Mouse (Mus musculus) gastrocnemius, adult 2 months (tissue): ENCODE measurements at regions not wholly inside any gene's neighbourhood (a gene's known extent, or its start where the extent isn't known, plus 50 kb on each side); places are given as distances from the start of the nearest gene placed in this dataset.

Source experiments
- DNase-seq: peaks from one replicate; pipeline ENCODE4 v3.0.0; 2022
- H3K27ac ChIP-seq: fragments of 200-600 bp; 2 replicates; pipeline ENCODE4 v1.8.1; 2022; ENCODE audit warnings: mild to moderate bottlenecking
- H3K4me3 ChIP-seq: fragments of 200-600 bp; 2 replicates; pipeline ENCODE4 v1.8.1; 2022; ENCODE audit warnings: mild to moderate bottlenecking, moderate library complexity
- CTCF ChIP-seq: fragments of 200-600 bp; IDR thresholded peaks from 2 replicates; pipeline ENCODE4 v1.8.1; 2022; ENCODE audit warnings: antibody characterized with exemption, mild to moderate bottlenecking, moderate library complexity
- intact Hi-C: fragments of 180-260 bp; cut with DNase I; formaldehyde crosslinking; loops from one replicate; pipeline ENCODE4 v1.15.1; 2025

GRCm38 (mm10) chr5:42989287-42989686 lies 243.7 kb upstream of the Cpeb2 start:
- H3K4me3 ChIP-seq = no peak overlapping the region
- DNase-seq = no peak
- no peak overlapping the region for H3K27ac ChIP-seq
- no peak for TF ChIP-seq CTCF
- intact Hi-C loops = loop anchor here (5.0 kb wide), 2 partner anchors 243 to 373 kb away; partner anchors contain the start of gene Cpeb2

- DNase-seq = peak; percentile 27
- TF ChIP-seq CTCF = no peak
- Histone ChIP-seq H3K4me3 (no peak overlapping the region), H3K27ac (peak overlapping the region; percentile 57; the same call in 1 of the 2 replicates)
- intact Hi-C loops = loop anchor here (10.0 kb wide), 1 partner anchor 211 kb away; the partner anchor contains the start of gene Cpeb2
These were observed 208.9 kb upstream of the Cpeb2 start for GRCm38 (mm10) chr5:43024006-43024593.

GRCm38 (mm10) chr5:43031285-43031684 lies 201.7 kb upstream of the Cpeb2 start:
- DNase-seq = no peak
- no peak overlapping the region for H3K27ac ChIP-seq
- no peak for TF ChIP-seq CTCF
- intact Hi-C loops = no loop called here
- H3K4me3 ChIP-seq = no peak overlapping the region

GRCm38 (mm10) chr5:43031916-43032315 lies 201.1 kb upstream of the Cpeb2 start:
- intact Hi-C loops = no loop called here
- Histone ChIP-seq H3K27ac (no peak overlapping the region), H3K4me3 (no peak overlapping the region)
- no peak for DNase-seq
- no peak for TF ChIP-seq CTCF

- TF ChIP-seq CTCF = no peak
- no peak for DNase-seq
- Histone ChIP-seq H3K4me3 (no peak overlapping the region), H3K27ac (no peak overlapping the region)
- intact Hi-C loops = no loop called here
These were observed 198.5 kb upstream of the Cpeb2 start for GRCm38 (mm10) chr5:43034421-43034820.

GRCm38 (mm10) chr5:43037592-43037991 lies 195.4 kb upstream of the Cpeb2 start:
- peak; percentile 17 for DNase-seq
- intact Hi-C loops = no loop called here
- H3K4me3 ChIP-seq = no peak overlapping the region

GRCm38 (mm10) chr5:43039525-43039924 lies 193.4 kb upstream of the Cpeb2 start:
- intact Hi-C loops = no loop called here
- TF ChIP-seq CTCF = no peak
- no peak for DNase-seq

More at GRCm38 (mm10) chr5:43037592-43037991, 195.4 kb upstream of the Cpeb2 start:
- TF ChIP-seq CTCF = no peak
- H3K27ac ChIP-seq = no peak overlapping the region

GRCm38 (mm10) chr5:43042585-43042984 lies 190.4 kb upstream of the Cpeb2 start:
- Histone ChIP-seq H3K27ac (no peak overlapping the region), H3K4me3 (no peak overlapping the region)
- intact Hi-C loops = loop anchor here (5.0 kb wide), 1 partner anchor 50 kb away; no protein-coding TSS in a partner anchor
- no peak for DNase-seq
- TF ChIP-seq CTCF = no peak

More at GRCm38 (mm10) chr5:43039525-43039924, 193.4 kb upstream of the Cpeb2 start:
- Histone ChIP-seq H3K4me3 (no peak overlapping the region), H3K27ac (no peak overlapping the region)

- intact Hi-C loops = no loop called here
These were observed 187.1 kb upstream of the Cpeb2 start for GRCm38 (mm10) chr5:43045860-43046259.

GRCm38 (mm10) chr5:43047316-43047715 lies 185.7 kb upstream of the Cpeb2 start:
- H3K4me3 ChIP-seq = no peak overlapping the region
- no peak for DNase-seq
- intact Hi-C loops = no loop called here
- no peak for TF ChIP-seq CTCF
- no peak overlapping the region for H3K27ac ChIP-seq

More at GRCm38 (mm10) chr5:43045860-43046259, 187.1 kb upstream of the Cpeb2 start:
- H3K27ac ChIP-seq = no peak overlapping the region
- no peak for DNase-seq
- no peak overlapping the region for H3K4me3 ChIP-seq
- TF ChIP-seq CTCF = no peak

GRCm38 (mm10) chr5:43048196-43049050 lies 184.5 kb upstream of the Cpeb2 start:
- DNase-seq = peak; percentile 27
- no peak for TF ChIP-seq CTCF
- peak overlapping the region; percentile 63; the same call in 1 of the 2 replicates for H3K27ac ChIP-seq
- no peak overlapping the region for H3K4me3 ChIP-seq
- intact Hi-C loops = no loop called here

GRCm38 (mm10) chr5:43049381-43050301 lies 183.3 kb upstream of the Cpeb2 start:
- intact Hi-C loops = no loop called here
- Histone ChIP-seq H3K4me3 (no peak overlapping the region), H3K27ac (peak overlapping the region; percentile 40; the same call in 1 of the 2 replicates)
- TF ChIP-seq CTCF = no peak
- DNase-seq = no peak
